Mouse (Mus musculus) lung, embryonic 16.5 days (tissue): ENCODE measurements at regions not wholly inside any gene's neighbourhood (a gene's known extent, or its start where the extent isn't known, plus 50 kb on each side); places are given as distances from the start of the nearest gene placed in this dataset.

Source experiments
- ATAC-seq: fragments of 200-750 bp; cut with Nextera tagmentation; 2 replicates; pipeline ENCODE4 v1.8.0; 2017; ENCODE audit warnings: low read depth, mild to moderate bottlenecking, moderate library complexity
- H3K27ac ChIP-seq: fragments of 300-500 bp; sonication (generic); 2 replicates; pipeline ENCODE4 v1.5.1; 2014; ENCODE audit warnings: mild to moderate bottlenecking, control low read depth, low read length
- H3K27me3 ChIP-seq: fragments of 300-500 bp; sonication (generic); 2 replicates; pipeline ENCODE4 v1.6.1; 2014; ENCODE audit warnings: low read depth, low read length, mixed read lengths; ENCODE audit not compliant: control insufficient read depth, insufficient read depth
- H3K36me3 ChIP-seq: fragments of 300-500 bp; sonication (generic); 2 replicates; pipeline ENCODE4 v1.6.1; 2014; ENCODE audit warnings: low read length; ENCODE audit not compliant: control insufficient read depth, insufficient read depth
- H3K4me1 ChIP-seq: fragments of 300-500 bp; sonication (generic); replicated peaks from 2 replicates; pipeline ENCODE4 v1.6.1; 2014; ENCODE audit warnings: low read length, mixed read lengths; ENCODE audit not compliant: control insufficient read depth, insufficient read depth
- H3K4me2 ChIP-seq: fragments of 300-500 bp; sonication (generic); 2 replicates; pipeline ENCODE4 v1.6.1; 2014; ENCODE audit warnings: low read depth, low read length, control low read depth
- H3K4me3 ChIP-seq: fragments of 300-500 bp; sonication (generic); 2 replicates; pipeline ENCODE4 v1.5.1; 2014; ENCODE audit warnings: mild to moderate bottlenecking, low read length, control low read depth
- H3K9ac ChIP-seq: fragments of 300-500 bp; sonication (generic); 2 replicates; pipeline ENCODE4 v1.6.1; 2014; ENCODE audit warnings: low read length, control low read depth
- H3K9me3 ChIP-seq: fragments of 300-500 bp; sonication (generic); 2 replicates; pipeline ENCODE4 v1.6.1; 2016; ENCODE audit warnings: low read length; ENCODE audit not compliant: control insufficient read depth
- WGBS: fragments of 180-500 bp; shearing (Covaris S2); extraction: QIAGEN DNeasy Blood & Tissue Kit; methylation state at CpG from one replicate; pipeline ENCODE4 v1.1.7; 2014; 5-methylcytosine and 5-hydroxymethylcytosine counted together

DNA sequence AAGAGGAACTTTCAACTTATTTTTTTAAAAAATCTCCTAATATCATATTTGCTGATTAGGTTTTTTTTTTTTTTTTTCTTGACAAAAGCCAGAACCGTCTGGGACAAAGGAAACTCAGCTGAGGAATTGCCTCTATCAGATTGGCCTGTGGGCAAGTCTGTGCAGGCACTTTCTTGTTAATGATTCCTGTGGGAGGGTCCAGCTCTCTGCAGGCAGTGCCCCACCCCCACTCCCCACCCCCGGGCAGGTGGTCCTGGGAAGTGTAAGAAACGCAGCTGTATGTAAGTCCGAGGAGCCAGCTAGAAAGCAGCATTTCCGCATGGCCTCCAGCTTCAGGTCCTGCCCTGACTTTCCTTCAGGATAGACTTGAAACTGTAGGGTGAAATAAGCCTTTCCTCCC is 377.7 kb downstream of the Sox2 start:
- Histone ChIP-seq H3K36me3 (no peaks in the 10 kb centered on the region), H3K27me3 (no peaks in the 10 kb centered on the region), H3K4me3 (no peak overlapping the region), H3K27ac (no peak overlapping the region), H3K9ac (no peak overlapping the region), H3K4me1 (no peaks in the 10 kb centered on the region), H3K9me3 (no peaks in the 10 kb centered on the region), H3K4me2 (no peak overlapping the region)
- no peak for ATAC-seq
- WGBS: 17% methylated on average over 5 of the region's 5 CpGs

DNA sequence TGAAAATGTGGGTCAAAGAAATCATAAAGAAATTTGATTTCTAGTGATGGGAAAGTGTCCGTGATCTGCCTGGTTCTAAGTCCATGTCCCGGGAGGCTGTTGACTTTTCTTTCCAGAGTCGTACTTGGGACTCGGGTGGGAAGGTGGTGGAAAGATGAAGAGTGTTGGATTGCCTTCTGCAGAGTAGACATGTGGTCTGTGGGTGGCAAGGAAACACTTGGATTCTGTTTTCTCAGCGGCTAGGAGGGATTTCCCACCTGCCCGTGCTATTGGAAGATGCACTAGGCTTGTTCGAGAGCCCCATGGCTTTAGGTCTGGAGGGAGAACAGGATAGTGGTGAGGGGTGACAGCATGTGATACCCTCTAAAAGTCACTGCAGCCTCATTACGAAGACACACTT is 379.7 kb downstream of the Sox2 start:
- WGBS: 86% methylated on average over 8 of the region's 8 CpGs
- Histone ChIP-seq H3K4me1 (no peaks in the 10 kb centered on the region), H3K27ac (no peak overlapping the region), H3K9me3 (no peaks in the 10 kb centered on the region), H3K36me3 (no peaks in the 10 kb centered on the region), H3K9ac (no peak overlapping the region), H3K4me3 (no peak overlapping the region), H3K4me2 (no peak overlapping the region), H3K27me3 (no peaks in the 10 kb centered on the region)
- ATAC-seq: no peak

DNA sequence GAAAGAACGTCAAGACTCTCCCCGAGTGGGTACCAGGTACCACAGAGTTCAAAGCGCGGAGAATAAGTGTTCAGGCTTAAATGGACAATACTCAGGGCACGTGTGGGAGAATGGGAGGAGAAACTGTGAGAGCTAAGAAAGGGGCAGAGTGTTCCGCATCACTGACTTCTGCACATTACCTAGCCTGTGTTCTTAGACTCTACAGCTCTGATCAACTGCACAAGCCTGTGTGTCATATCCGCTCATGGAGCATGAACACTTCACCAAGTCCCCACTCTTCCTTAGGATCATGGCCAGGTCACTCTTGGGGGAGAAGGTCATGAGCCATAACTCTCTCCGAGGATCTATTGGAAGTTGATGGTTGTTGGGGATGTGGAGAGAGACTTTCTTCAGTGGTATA is 383.4 kb downstream of the Sox2 start:
- no peak for ATAC-seq

DNA sequence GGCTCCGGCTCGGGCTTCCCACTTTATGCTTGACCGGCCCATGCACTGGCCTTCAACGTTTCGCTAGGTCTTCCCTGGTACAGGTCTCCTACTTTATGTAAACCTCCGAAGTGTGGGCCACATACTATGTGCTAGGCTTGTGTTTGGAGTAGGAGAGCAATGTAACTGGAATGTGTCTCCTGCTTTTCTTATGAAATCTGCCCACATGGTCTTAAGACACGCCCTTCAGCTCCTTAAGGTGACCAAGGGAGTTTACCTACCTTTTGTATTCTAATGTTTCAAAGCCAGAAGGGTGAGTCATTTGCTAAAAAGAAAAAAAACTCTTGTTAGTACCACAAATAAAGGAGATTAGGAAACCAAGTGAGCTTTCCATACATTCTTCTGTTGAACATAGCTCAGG is 385.0 kb downstream of the Sox2 start:
- H3K27me3 ChIP-seq: no peaks in the 10 kb centered on the region

More for the DNA sequence above, 383.4 kb downstream of the Sox2 start:
- H3K9me3 ChIP-seq: no peaks in the 10 kb centered on the region
- no peaks in the 10 kb centered on the region for H3K27me3 ChIP-seq
- no peak overlapping the region for H3K27ac ChIP-seq
- no peak overlapping the region for H3K9ac ChIP-seq
- 73% methylated on average over 8 of the region's 8 CpGs for WGBS
- H3K4me3 ChIP-seq: no peak overlapping the region
- H3K4me1 ChIP-seq: no peaks in the 10 kb centered on the region
- no peak overlapping the region for H3K4me2 ChIP-seq
- no peaks in the 10 kb centered on the region for H3K36me3 ChIP-seq

DNA sequence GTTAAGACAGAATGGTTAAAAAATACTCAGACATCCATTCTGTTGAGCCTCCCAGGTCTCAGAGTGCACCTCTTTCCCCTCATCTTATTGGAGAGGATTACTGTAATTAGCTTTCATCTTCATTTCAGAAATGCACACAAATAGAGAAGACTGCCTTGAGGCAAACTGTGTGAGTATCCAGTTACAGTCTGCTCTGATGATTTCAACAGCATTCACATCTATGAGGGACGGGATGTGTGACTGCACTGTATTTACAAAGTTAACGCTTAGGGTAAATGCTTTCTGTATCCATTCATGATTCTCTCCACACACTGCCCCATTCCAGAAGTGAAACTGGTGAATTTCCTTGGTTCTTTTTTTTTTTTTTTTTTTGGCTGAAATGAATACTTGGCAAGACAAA is 393.5 kb downstream of the Sox2 start:
- H3K9me3 ChIP-seq: no peaks in the 10 kb centered on the region
- no peak overlapping the region for H3K4me3 ChIP-seq
- no peak for ATAC-seq
- 53% methylated on average over 2 of the region's 2 CpGs for WGBS
- no peaks in the 10 kb centered on the region for H3K27me3 ChIP-seq
- H3K36me3 ChIP-seq: no peaks in the 10 kb centered on the region
- no peaks in the 10 kb centered on the region for H3K4me1 ChIP-seq
- H3K27ac ChIP-seq: no peak overlapping the region
- H3K9ac ChIP-seq: no peak overlapping the region
- H3K4me2 ChIP-seq: no peak overlapping the region

More for the DNA sequence above, 385.0 kb downstream of the Sox2 start:
- no peak overlapping the region for H3K4me3 ChIP-seq
- no peak overlapping the region for H3K4me2 ChIP-seq
- ATAC-seq: peak; percentile 41; the same call in 1 of the 2 replicates
- 74% methylated on average over 7 of the region's 7 CpGs for WGBS
- no peak overlapping the region for H3K27ac ChIP-seq
- H3K36me3 ChIP-seq: no peaks in the 10 kb centered on the region
- no peaks in the 10 kb centered on the region for H3K9me3 ChIP-seq
- no peak overlapping the region for H3K9ac ChIP-seq
- H3K4me1 ChIP-seq: no peaks in the 10 kb centered on the region

DNA sequence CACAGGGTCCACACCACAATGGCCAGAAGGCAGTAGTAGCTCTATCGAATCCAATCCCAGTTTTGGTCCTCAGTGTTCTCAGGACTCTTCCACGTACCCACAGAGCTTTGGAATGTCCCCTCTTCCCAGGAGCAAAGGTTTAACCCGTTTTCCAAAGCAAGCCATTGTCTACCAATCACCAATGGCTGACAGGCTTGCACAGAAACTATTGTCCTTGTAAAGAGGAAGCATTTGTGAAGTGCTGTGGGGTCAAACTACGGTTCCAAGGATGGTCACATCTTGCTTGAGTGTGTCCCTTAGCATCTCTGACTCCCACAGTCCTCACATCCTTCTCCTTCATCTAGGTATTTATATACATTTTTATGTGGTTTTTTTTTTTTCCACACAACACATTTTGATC is 409.2 kb downstream of the Sox2 start:
- no peaks in the 10 kb centered on the region for H3K4me1 ChIP-seq
- ATAC-seq: no peak
- no peaks in the 10 kb centered on the region for H3K9me3 ChIP-seq
- H3K36me3 ChIP-seq: no peaks in the 10 kb centered on the region
- H3K4me2 ChIP-seq: no peak overlapping the region
- H3K4me3 ChIP-seq: no peak overlapping the region
- WGBS: 59% methylated on average over 4 of the region's 4 CpGs
- H3K27me3 ChIP-seq: no peaks in the 10 kb centered on the region
- no peak overlapping the region for H3K27ac ChIP-seq
- H3K9ac ChIP-seq: no peak overlapping the region

DNA sequence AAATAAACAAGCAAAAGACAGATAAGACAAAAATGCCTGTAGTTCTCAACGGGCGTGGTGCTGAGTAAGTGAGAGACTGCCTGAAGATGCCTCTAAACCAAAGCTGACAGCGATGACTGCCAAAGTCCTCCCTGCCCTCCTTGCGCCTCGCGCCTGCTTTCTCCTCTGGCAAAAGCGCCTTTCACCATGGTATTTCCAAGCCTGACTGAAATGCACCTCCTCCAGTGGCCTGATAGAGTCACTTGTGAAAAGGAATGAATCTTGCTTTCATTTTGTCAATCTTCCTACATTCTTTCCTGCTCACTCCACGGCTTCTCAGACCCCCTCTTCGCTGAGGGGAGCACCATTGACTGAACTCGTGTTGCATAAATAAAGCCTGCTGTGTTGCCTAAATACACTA is 409.8 kb downstream of the Sox2 start:
- H3K9me3 ChIP-seq: no peaks in the 10 kb centered on the region
- H3K4me2 ChIP-seq: 0 out of 2 replicates have a peak overlapping the region, but pooled peaks have one; percentile 4
- no peaks in the 10 kb centered on the region for H3K36me3 ChIP-seq
- no peak overlapping the region for H3K27ac ChIP-seq
- H3K4me1 ChIP-seq: no peaks in the 10 kb centered on the region
- WGBS: 22% methylated on average over 10 of the region's 10 CpGs
- no peak overlapping the region for H3K9ac ChIP-seq
- ATAC-seq: no peak
- no peak overlapping the region for H3K4me3 ChIP-seq
- no peaks in the 10 kb centered on the region for H3K27me3 ChIP-seq

DNA sequence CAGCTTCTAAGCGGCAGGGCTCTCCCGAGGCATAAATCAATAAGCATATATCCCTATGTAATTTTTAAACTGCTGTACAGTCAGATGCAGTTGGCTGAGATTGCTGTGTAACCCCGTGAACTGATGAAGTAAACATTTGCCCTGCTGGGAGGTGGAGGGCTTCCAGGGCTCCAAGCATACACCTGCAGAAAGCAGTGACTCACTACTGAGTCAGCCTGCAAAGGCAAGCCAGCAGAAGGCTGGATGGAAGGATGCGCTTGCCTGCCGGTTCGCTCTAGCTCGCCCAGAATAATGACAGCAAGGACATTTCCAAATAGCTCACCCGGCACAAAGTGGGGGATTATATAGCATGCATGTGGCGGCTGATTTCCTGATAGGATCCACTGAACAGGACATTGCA is 416.6 kb downstream of the Sox2 start:
- H3K27me3 ChIP-seq: no peaks in the 10 kb centered on the region
- 31% methylated on average over 9 of the region's 9 CpGs for WGBS
- H3K4me2 ChIP-seq: no peak overlapping the region
- no peaks in the 10 kb centered on the region for H3K4me1 ChIP-seq
- H3K9me3 ChIP-seq: no peaks in the 10 kb centered on the region
- no peak overlapping the region for H3K4me3 ChIP-seq
- no peaks in the 10 kb centered on the region for H3K36me3 ChIP-seq
- H3K9ac ChIP-seq: no peak overlapping the region
- no peak overlapping the region for H3K27ac ChIP-seq
- ATAC-seq: peak; percentile 41; the same call in 1 of the 2 replicates

DNA sequence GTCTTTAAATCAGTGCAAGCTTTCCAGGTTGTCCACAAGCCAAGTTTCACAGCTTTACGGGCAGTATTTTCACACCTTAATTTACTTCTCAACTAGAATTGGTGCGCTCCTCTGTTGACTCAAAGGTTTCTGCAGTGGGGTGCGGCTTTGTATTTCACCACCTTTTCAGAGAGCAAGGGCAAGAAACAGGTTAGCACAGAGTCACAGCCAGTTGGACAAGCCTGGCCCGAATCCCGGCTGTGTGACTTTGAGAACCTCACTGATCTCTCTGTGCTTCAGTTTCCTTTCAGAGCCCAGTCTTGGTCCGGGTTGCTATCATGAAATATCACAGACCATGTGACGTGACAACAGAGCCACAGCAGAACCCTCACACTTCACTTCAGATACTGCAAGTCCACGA is 418.4 kb downstream of the Sox2 start:
- H3K4me1 ChIP-seq: no peaks in the 10 kb centered on the region
- H3K27me3 ChIP-seq: no peaks in the 10 kb centered on the region
- no peak overlapping the region for H3K4me3 ChIP-seq
- no peak overlapping the region for H3K9ac ChIP-seq
- WGBS: 76% methylated on average over 8 of the region's 8 CpGs
- no peak overlapping the region for H3K27ac ChIP-seq
- H3K36me3 ChIP-seq: no peaks in the 10 kb centered on the region
- H3K9me3 ChIP-seq: no peaks in the 10 kb centered on the region
- ATAC-seq: no peak
- no peak overlapping the region for H3K4me2 ChIP-seq

DNA sequence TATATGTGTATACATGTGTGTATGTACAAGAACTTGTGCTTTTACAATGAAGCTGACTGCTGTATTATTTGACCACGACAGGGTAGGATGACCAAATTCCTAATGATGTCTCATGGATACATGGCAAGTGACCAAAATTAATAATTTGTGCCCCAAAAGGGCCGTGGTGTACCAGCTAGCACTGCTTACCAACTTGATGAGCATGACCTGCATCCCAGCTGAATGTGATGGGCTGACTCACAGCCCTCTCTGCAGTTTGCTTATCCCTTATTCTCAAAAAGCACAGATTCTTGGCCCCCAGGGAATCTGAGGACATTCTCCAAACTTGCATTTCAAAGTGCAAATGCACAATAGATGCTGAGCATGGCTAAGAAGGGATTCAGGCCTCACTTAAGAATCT is 420.8 kb downstream of the Sox2 start:
- no peak overlapping the region for H3K4me2 ChIP-seq
- no peaks in the 10 kb centered on the region for H3K9me3 ChIP-seq
- no peak overlapping the region for H3K27ac ChIP-seq
- H3K9ac ChIP-seq: no peak overlapping the region
- no peaks in the 10 kb centered on the region for H3K4me1 ChIP-seq
- H3K36me3 ChIP-seq: no peaks in the 10 kb centered on the region
- WGBS: 72% methylated on average over 2 of the region's 2 CpGs
- ATAC-seq: no peak
- no peaks in the 10 kb centered on the region for H3K27me3 ChIP-seq
- H3K4me3 ChIP-seq: no peak overlapping the region
